Mouse (Mus musculus) myocyte (in vitro differentiated cells): ENCODE data around the gene Muc20. TPM values are rescaled to one million over a fixed set of nuclear protein-coding genes. Genes with fewer than 3 reads are reported as not detected.

Experiments used
- H3K27me3 ChIP-seq: one replicate; pipeline ENCODE4 v1.6.1; 2011; ENCODE audit not compliant: control insufficient read depth, insufficient read depth, insufficient read length
- H3K36me3 ChIP-seq: one replicate; pipeline ENCODE4 v1.6.1; 2011; ENCODE audit not compliant: control insufficient read depth, insufficient read depth
- H3K4me2 ChIP-seq: one replicate; pipeline ENCODE4 v1.6.1; 2011; ENCODE audit warnings: low read depth, control low read depth
- H3K4me3 ChIP-seq: one replicate; pipeline ENCODE4 v1.5.1; 2011; ENCODE audit warnings: mild to moderate bottlenecking, control low read depth, moderate library complexity
- H3K79me2 ChIP-seq: one replicate; pipeline ENCODE4 v1.6.1; 2011; ENCODE audit not compliant: control insufficient read depth, insufficient read depth
- H3ac ChIP-seq: one replicate; pipeline ENCODE4 v1.6.1; 2011; ENCODE audit not compliant: control insufficient read depth, insufficient read length
- CEBPB ChIP-seq: IDR thresholded peaks from 2 replicates; pipeline ENCODE4 v1.6.1; 2011; ENCODE audit warnings: mild to moderate bottlenecking, moderate library complexity; ENCODE audit not compliant: poor library complexity, insufficient read depth, severe bottlenecking
- E2F4 ChIP-seq: IDR thresholded peaks from one replicate; pipeline ENCODE4 v1.6.1; 2011; ENCODE audit warnings: mild to moderate bottlenecking, control low read depth, moderate library complexity; ENCODE audit not compliant: insufficient read depth
- MAX ChIP-seq: IDR thresholded peaks from one replicate; pipeline ENCODE4 v1.6.1; 2011; ENCODE audit warnings: low read depth, mild to moderate bottlenecking, control low read depth
- MYOD1 ChIP-seq, 3 experiments: IDR thresholded peaks; one replicate each; pipeline ENCODE4 v1.6.1; 2011; ENCODE audit warnings: control low read depth in 2 of 3, low read depth in 2 of 3, mild to moderate bottlenecking in 2 of 3, moderate library complexity in 1 of 3; ENCODE audit not compliant: insufficient read length in 2 of 3, control insufficient read depth in 1 of 3
- MYOG ChIP-seq, 3 experiments: IDR thresholded peaks; one replicate each; pipeline ENCODE4 v1.6.1; 2011; ENCODE audit warnings: control low read depth in 2 of 3, low read depth in 2 of 3, mild to moderate bottlenecking in 2 of 3; ENCODE audit not compliant: insufficient read length in 2 of 3, control insufficient read depth in 1 of 3, insufficient read depth in 1 of 3
- POLR2A ChIP-seq: IDR thresholded peaks from one replicate; pipeline ENCODE4 v1.6.1; 2011; ENCODE audit warnings: low read depth, mild to moderate bottlenecking, control low read depth, moderate library complexity; ENCODE audit not compliant: insufficient read length
- POLR2AphosphoS2 ChIP-seq: IDR thresholded peaks from one replicate; pipeline ENCODE4 v1.6.1; 2011; ENCODE audit warnings: low read depth, control low read depth; ENCODE audit not compliant: insufficient read length
- REST ChIP-seq: IDR thresholded peaks from one replicate; pipeline ENCODE4 v1.6.1; 2011; ENCODE audit warnings: mild to moderate bottlenecking, control low read depth, moderate library complexity; ENCODE audit not compliant: insufficient read depth, insufficient read length
- SRF ChIP-seq: IDR thresholded peaks from one replicate; pipeline ENCODE4 v1.6.1; 2011; ENCODE audit warnings: low read depth; ENCODE audit not compliant: control insufficient read depth, insufficient read length
- TCF12 ChIP-seq: IDR thresholded peaks from one replicate; pipeline ENCODE4 v1.6.1; 2011; ENCODE audit warnings: mild to moderate bottlenecking, control low read depth; ENCODE audit not compliant: poor library complexity, insufficient read depth, severe bottlenecking
- TCF3 ChIP-seq: IDR thresholded peaks from one replicate; pipeline ENCODE4 v1.6.1; 2011; ENCODE audit warnings: low read depth, control low read depth; ENCODE audit not compliant: insufficient read length
- USF1 ChIP-seq: IDR thresholded peaks from one replicate; pipeline ENCODE4 v1.6.1; 2011; ENCODE audit warnings: low read depth, mild to moderate bottlenecking, control low read depth, moderate library complexity
- polyA plus RNA-seq: library from polyadenylated mRNA; unstranded; fragments of >200 nt; fragmentation: generic; extraction: Trizol; gene quantifications from one replicate; pipeline ENCODE4 v1.2.1, GENCODE M21; 2012; ENCODE audit warnings: missing spikeins

Gene Muc20
- polyA plus RNA-seq, 1 experiment, result 0.01 TPM

DNA sequence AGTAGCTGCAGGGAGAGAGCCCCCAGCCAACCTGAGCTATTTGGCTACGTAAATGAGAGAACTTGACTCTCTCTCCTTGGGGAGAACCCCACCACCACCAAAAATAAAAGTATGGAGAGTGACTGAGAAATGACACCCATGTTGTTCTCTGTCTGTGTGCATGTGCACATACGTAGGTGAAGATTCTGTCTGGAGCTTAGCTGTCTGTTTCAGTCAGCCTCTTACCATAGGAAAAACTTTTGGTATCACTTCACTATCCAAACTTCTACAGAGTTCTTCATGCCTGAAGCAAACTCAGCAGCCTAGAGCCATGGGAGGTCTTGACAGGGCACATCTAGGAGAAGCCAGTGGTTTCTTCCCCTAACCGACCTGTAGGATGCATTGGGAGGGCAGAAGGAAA is 64.0 kb downstream of the Muc20 start:
- H3K4me3 ChIP-seq, result no peak overlapping the region
- H3K79me2 ChIP-seq, result no peaks in the 10 kb centered on the region
- no peak overlapping the region for H3ac ChIP-seq
- no peak for TF ChIP-seq POLR2AphosphoS2
- TF ChIP-seq E2F4, result no peak
- TF ChIP-seq TCF3, result no peak
- no peak for TF ChIP-seq MYOG (IDR thresholded peaks at IDR 0.05; ENCODE audit: control insufficient read depth in 1 of 3, insufficient read depth in 1 of 3, insufficient read length in 2 of 3, low read depth in 2 of 3)
- no peak for TF ChIP-seq MAX
- no peaks in the 10 kb centered on the region for H3K36me3 ChIP-seq
- no peak overlapping the region for H3K4me2 ChIP-seq
- H3K27me3 ChIP-seq, result no peaks in the 10 kb centered on the region

DNA sequence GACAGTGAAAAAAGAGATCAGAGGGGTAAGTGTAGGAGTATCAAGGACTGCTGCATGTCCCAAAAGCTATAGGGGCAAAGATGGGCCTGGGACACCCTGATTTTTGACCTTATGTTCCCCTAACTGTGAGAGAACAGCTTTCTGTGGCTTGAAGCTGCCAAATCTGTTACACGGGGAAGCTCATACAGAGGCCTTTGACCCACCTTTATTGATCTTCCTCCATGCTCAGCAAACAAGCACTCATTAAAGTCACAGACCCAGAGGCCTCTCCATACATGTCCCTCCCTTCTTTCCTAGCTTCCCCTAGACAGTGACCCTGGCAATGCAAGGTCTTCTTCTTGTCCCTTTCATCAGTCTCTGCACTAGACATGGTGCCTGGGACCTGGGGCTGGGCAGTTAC is 68.5 kb downstream of the Muc20 start:
- no peak overlapping the region for H3ac ChIP-seq
- no peaks in the 10 kb centered on the region for H3K79me2 ChIP-seq
- no peak for TF ChIP-seq MAX
- TF ChIP-seq REST, result no peak
- TF ChIP-seq POLR2AphosphoS2, result no peak
- TF ChIP-seq CEBPB, result no peak
- TF ChIP-seq USF1, result no peak
- no peak for TF ChIP-seq SRF
- TF ChIP-seq MYOG (IDR thresholded peaks at IDR 0.05; ENCODE audit: control insufficient read depth in 1 of 3, insufficient read depth in 1 of 3, insufficient read length in 2 of 3, low read depth in 2 of 3), result no peak
- no peak for TF ChIP-seq MYOD1 (IDR thresholded peaks at IDR 0.05; ENCODE audit: control insufficient read depth in 1 of 3, insufficient read length in 2 of 3, low read depth in 2 of 3)
- TF ChIP-seq TCF12, result no peak
- TF ChIP-seq TCF3, result no peak
- no peak for TF ChIP-seq E2F4
- TF ChIP-seq POLR2A, result no peak
- H3K4me3 ChIP-seq, result no peak overlapping the region
- H3K4me2 ChIP-seq, result no peak overlapping the region
- H3K36me3 ChIP-seq, result no peaks in the 10 kb centered on the region
- H3K27me3 ChIP-seq, result no peaks in the 10 kb centered on the region

DNA sequence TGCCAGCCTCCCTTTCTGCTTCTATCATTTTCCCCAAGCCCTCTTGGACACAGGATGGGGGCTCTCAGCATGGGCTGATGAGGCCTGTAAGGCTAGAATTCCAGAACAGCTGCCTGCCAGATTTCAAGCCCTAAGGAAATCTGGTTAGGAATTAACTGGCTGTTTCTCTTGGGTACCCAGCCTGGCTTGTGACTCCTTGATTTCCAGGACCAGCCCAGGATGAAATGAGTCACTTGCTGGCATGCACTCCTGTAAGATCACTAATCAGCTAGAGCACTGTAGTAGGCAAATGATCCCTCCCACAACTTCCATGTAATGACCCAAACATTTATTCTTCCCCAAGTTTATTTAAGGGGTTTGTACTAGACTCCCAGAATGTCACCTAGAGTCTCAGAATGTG is 69.0 kb downstream of the Muc20 start:
- Histone ChIP-seq H3K4me3 (no peak overlapping the region), H3K4me2 (no peak overlapping the region), H3K36me3 (no peaks in the 10 kb centered on the region), H3K27me3 (no peaks in the 10 kb centered on the region), H3ac (no peak overlapping the region), H3K79me2 (no peaks in the 10 kb centered on the region)
- TF ChIP-seq USF1, result no peak
- no peak for TF ChIP-seq MYOD1 (IDR thresholded peaks at IDR 0.05; ENCODE audit: control insufficient read depth in 1 of 3, insufficient read length in 2 of 3, low read depth in 2 of 3)
- no peak for TF ChIP-seq TCF12
- TF ChIP-seq POLR2A, result no peak
- no peak for TF ChIP-seq TCF3

Other genes with a start within 250 kb of the Muc20 start
- 55.4 TPM for gene Tfrc, start 188.5 kb downstream of the Muc20 start, polyA plus RNA-seq
- gene Tnk2, start 153.6 kb downstream of the Muc20 start, polyA plus RNA-seq, result 35.0 TPM
- gene Muc4, start 61.5 kb downstream of the Muc20 start, polyA plus RNA-seq, result 0.12 TPM
- gene Smbd1, start 13.0 kb upstream of the Muc20 start, polyA plus RNA-seq, result not detected
- gene Fyttd1, start 80.1 kb upstream of the Muc20 start, polyA plus RNA-seq, result 39.8 TPM
- 34.0 TPM for gene Rubcn, start 80.3 kb upstream of the Muc20 start, polyA plus RNA-seq
- 9.0 TPM for gene Lrch3, start 116.7 kb upstream of the Muc20 start, polyA plus RNA-seq